Mouse (Mus musculus) 416B (cell line): ENCODE measurements at regions not wholly inside any gene's neighbourhood (a gene's known extent, or its start where the extent isn't known, plus 50 kb on each side); places are given as distances from the start of the nearest gene placed in this dataset.

ENCODE experiments used
- DNase-seq: peaks from one replicate; pipeline ENCODE4 v3.0.0; 2011; ENCODE audit warnings: low read depth

DNA sequence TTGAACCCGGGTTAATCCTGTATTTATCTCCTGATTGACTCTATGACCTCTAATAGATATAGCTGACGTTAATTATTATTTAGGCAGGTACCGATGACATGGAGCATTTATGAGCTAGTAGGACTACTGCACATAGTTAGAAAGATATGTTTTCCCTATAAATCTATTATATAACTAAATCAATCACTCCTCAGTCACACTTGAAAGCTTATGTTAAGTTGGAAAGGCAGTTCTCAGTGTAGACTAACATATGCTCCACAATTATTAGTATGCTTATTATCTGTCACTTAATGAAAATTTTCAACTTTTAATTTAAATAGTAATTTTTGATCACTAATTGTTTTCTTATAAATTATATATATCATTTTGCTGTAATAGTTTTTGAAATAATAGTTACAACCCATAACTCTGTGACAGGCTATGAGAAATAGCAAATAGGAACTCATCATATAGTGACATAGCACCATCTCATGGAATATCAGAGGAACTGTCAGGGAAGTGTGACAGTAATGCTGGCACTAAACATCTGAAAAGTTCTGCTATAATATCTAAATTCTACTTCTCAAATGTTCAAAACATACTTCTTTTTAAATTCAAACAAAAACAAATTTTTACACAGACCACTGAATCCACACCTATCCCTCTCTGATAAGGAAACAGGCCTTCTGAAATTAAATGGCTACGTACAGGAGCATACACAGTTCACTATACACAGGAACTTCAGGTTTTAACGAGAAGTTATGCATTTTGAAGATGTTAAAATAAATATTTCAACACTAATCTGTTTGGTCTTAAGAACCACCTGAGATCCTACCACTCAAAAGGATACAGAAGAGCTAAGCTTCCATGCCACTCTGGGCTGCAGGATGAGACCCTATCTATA is 75.3 kb upstream of the Map2 start:
- peak; percentile 19 for DNase-seq

DNA sequence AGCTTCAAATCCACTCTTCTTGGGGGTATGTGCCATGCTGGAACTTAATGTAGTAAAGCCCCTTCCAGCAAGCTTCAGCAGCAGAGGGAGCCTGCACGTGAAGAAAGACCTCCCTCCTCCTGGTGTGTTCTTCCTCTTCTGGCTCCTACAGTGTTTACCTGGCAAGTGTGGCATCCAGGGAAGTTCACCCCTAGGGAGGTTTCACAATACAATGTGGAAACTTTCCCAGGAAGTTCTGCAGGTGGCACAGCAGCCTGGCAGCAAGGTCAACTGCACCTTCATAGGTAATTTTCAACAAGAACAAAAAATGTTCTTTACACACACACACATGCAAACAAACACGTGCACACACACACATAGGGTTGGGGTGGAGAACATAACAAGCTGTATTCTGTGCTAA is 73.7 kb upstream of the Map2 start:
- DNase-seq, result no peak

DNA sequence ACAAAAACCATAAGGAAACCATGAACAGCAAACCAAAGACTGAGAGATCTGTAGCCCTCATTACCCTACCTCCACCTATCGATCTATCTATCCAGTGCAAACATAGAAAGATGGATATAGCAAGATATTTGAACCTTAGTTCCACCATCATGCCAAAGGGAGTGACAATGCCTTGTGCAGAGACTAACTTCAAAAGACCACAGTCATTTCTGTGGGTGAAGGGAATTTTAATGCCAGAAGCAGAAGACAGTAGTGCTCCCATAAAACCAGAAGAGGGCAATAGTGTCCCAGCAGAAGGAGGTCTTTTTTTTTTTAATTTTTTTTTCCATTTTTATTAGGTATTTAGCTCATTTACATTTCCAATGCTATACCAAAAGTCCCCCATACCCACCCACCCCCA is 70.6 kb upstream of the Map2 start:
- DNase-seq, result peak; percentile 51

DNA sequence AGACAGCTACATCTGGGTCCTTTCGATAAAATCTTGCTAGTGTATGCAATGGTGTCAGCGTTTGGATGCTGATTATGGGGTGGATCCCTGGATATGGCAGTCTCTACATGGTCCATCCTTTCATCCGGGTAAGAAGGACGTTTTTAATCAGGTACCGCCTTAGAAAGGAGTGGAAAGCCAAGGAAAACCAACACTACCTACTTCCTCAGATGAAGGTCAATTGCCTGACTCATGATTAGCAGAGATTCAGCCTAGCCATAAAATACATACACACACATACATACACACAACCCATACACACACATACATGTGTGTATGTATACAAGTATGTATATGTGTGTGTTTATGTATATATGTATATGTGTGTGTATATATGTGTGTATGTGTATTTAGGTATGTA is 69.9 kb upstream of the Map2 start:
- peak; percentile 61 for DNase-seq

DNA sequence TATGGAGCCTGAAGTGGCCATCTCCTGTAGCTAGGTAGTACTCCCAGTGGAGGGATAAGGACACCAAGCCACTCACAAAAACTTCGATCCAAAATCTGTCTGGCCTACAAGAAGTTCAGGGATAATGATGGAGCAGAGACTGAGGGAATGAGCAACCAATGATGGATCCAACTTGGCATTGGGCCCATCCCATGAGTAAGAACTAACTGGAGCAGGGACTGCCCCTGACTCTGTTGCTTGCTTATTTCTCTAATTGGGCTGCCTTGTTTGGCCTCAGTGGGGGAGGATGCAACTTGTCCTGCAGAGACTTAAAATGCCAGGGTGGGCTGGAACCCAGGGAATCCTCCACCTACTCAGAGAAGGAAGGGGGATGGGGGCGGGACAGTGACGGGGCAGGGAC is 67.0 kb upstream of the Map2 start:
- DNase-seq, result no peak

DNA sequence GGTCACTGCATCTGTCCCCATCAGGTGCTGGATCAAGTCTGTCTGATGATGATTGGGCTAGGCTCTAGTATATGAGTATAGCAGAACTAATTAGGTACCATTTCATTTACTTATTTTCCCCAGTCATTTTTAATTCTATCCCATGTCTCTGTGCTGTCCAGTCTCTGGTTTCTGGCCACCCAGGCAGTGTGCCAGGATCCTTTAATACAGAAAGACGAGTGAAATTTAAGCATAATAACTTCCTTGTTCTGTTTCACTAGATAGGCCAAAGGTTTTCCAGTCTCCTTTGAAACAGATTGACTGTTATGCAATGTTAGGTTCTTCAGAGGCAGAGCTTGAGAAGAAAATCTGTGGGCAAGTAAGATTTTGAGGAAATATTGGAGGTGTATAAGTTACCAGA is 61.2 kb upstream of the Map2 start:
- DNase-seq, result no peak

DNA sequence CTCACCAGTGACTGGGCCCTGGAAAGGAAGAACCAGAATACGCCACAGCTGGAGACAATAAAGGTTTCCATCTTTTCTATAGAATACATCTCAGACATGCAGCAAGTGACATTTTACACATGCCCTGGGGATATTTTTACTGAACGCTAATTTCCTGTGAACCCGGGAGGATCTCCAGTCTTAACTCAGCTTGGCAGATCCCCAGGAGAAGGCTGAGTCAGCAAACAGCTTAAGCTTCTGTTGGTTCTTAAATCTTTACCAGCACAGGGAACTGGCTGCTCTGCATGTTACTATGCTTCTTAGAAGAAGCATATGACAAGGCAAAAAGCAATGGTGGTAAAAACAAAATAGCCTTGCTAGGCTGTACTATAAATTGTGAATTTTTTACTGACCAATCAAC is 59.7 kb upstream of the Map2 start:
- DNase-seq, result no peak
